Mouse (Mus musculus) lung, embryonic 14.5 days (tissue): Measurements from ENCODE around the gene Ybx1. TPM values are rescaled to one million over a fixed set of nuclear protein-coding genes. Genes with fewer than 3 reads are reported as not detected.

Source experiments
- ATAC-seq: fragments of 200-750 bp; cut with Nextera tagmentation; 2 replicates; pipeline ENCODE4 v1.8.0; 2017; ENCODE audit warnings: mild to moderate bottlenecking, moderate TSS enrichment, moderate library complexity; ENCODE audit not compliant: insufficient read depth
- DNase-seq: peaks from one replicate; pipeline ENCODE4 v3.0.0-alpha.2; 2015
- H3K27ac ChIP-seq: fragments of 300-500 bp; sonication (generic); 2 replicates; pipeline ENCODE4 v1.5.1; 2014; ENCODE audit warnings: low read depth, mild to moderate bottlenecking, moderate library complexity
- H3K27me3 ChIP-seq: fragments of 300-500 bp; sonication (generic); 2 replicates; pipeline ENCODE4 v1.6.1; 2014; ENCODE audit warnings: low read length, control low read depth; ENCODE audit not compliant: insufficient read depth
- H3K36me3 ChIP-seq: fragments of 300-500 bp; sonication (generic); 2 replicates; pipeline ENCODE4 v1.6.1; 2014; ENCODE audit warnings: control low read depth; ENCODE audit not compliant: insufficient read depth
- H3K4me1 ChIP-seq: fragments of 300-500 bp; sonication (generic); 2 replicates; pipeline ENCODE4 v1.6.1; 2014; ENCODE audit warnings: antibody characterized with exemption, control low read depth; ENCODE audit not compliant: insufficient read depth
- H3K4me2 ChIP-seq: fragments of 300-500 bp; sonication (generic); 2 replicates; pipeline ENCODE4 v1.6.1; 2014; ENCODE audit warnings: mild to moderate bottlenecking
- H3K4me3 ChIP-seq: fragments of 300-500 bp; sonication (generic); 2 replicates; pipeline ENCODE4 v1.5.1; 2014; ENCODE audit warnings: low read depth, low read length
- H3K9ac ChIP-seq: fragments of 300-500 bp; sonication (generic); 2 replicates; pipeline ENCODE4 v1.6.1; 2014
- H3K9me3 ChIP-seq: fragments of 300-500 bp; sonication (generic); 2 replicates; pipeline ENCODE4 v1.6.1; 2016; ENCODE audit warnings: low read depth, low read length, control low read depth
- CTCF ChIP-seq: IDR thresholded peaks from 2 replicates; pipeline ENCODE4 v1.5.1; 2016; ENCODE audit warnings: antibody characterized with exemption, low read depth
- WGBS: fragments of 180-500 bp; shearing (Covaris S2); extraction: QIAGEN DNeasy Blood & Tissue Kit; methylation state at CpG from one replicate; pipeline ENCODE4 v1.1.7; 2014; 5-methylcytosine and 5-hydroxymethylcytosine counted together
- polyA plus RNA-seq: library from polyadenylated mRNA; unstranded; fragments of >200 nt; fragmentation: Nextera tagmentation; extraction: Ambion mirVana; gene quantifications from 2 replicates; pipeline ENCODE4 v1.2.1, GENCODE M21; 2014

Gene Ybx1
- polyA plus RNA-seq, 1 experiment from 2014 or later, result 902 TPM

- ATAC-seq (no peak), DNase-seq (no peak)
- no peaks in the 10 kb centered on the region for H3K36me3 ChIP-seq
- H3K27me3 ChIP-seq, result no peaks in the 10 kb centered on the region
- WGBS, result 52% methylated on average over 6 of the region's 6 CpGs
- no peaks in the 10 kb centered on the region for H3K9me3 ChIP-seq
- H3K4me3 ChIP-seq, result no peak overlapping the region
- no peak overlapping the region for H3K27ac ChIP-seq
- no peak overlapping the region for H3K9ac ChIP-seq
- no peak for TF ChIP-seq CTCF
- H3K4me1 ChIP-seq, result no peaks in the 10 kb centered on the region
- no peak overlapping the region for H3K4me2 ChIP-seq
Observed at GRCm38 (mm10) chr4:119257083-119257482, 37.3 kb downstream of the Ybx1 start.

- Histone ChIP-seq H3K27me3 (no peaks in the 10 kb centered on the region), H3K4me2 (no peak within 1 kb of the TSS), H3K9ac (no peak within 1 kb of the TSS), H3K4me3 (no peak within 1 kb of the TSS), H3K9me3 (no peaks in the 10 kb centered on the region), H3K4me1 (no peaks in the 10 kb centered on the region; the same call in 1 of the 2 replicates), H3K36me3 (no peaks in the 10 kb centered on the region), H3K27ac (no peak within 1 kb of the TSS)
- TF ChIP-seq CTCF, result no peak
- ATAC-seq, result no peak
- DNase-seq, result no peak
- 82% methylated on average over 12 of the region's 12 CpGs for WGBS
Observed at GRCm38 (mm10) chr4:119255351-119255750, 39.1 kb downstream of the Ybx1 start, which contains the start of gene Cldn19. Gene Cldn19 (plus strand): TSS chr4:119255414.

GRCm38 (mm10) chr4:119254012-119254618 lies 40.3 kb downstream of the Ybx1 start:
- H3K27ac ChIP-seq, result no peak overlapping the region
- no peak overlapping the region for H3K9ac ChIP-seq
- H3K36me3 ChIP-seq, result no peaks in the 10 kb centered on the region
- no peaks in the 10 kb centered on the region for H3K9me3 ChIP-seq
- DNase-seq, result no peak
- H3K4me3 ChIP-seq, result no peak overlapping the region
- no peaks in the 10 kb centered on the region for H3K27me3 ChIP-seq
- H3K4me1 ChIP-seq, result no peaks in the 10 kb centered on the region; the same call in 1 of the 2 replicates
- 37% methylated on average over 9 of the region's 9 CpGs for WGBS
- no peak overlapping the region for H3K4me2 ChIP-seq
- 0 out of 2 replicates have a peak, but pooled peaks have one; percentile 22 for ATAC-seq
- no peak for TF ChIP-seq CTCF

GRCm38 (mm10) chr4:119252025-119252808 lies 42.2 kb downstream of the Ybx1 start:
- H3K27me3 ChIP-seq, result no peaks in the 10 kb centered on the region
- no peak overlapping the region for H3K4me2 ChIP-seq
- DNase-seq, result no peak
- TF ChIP-seq CTCF, result no peak
- no peak overlapping the region for H3K9ac ChIP-seq
- no peaks in the 10 kb centered on the region; the same call in 1 of the 2 replicates for H3K4me1 ChIP-seq
- WGBS, result 36% methylated on average over 7 of the region's 7 CpGs
- no peak overlapping the region for H3K4me3 ChIP-seq
- H3K9me3 ChIP-seq, result no peaks in the 10 kb centered on the region
- H3K27ac ChIP-seq, result no peak overlapping the region
- peaks cover 12% of the 10 kb centered on the region for H3K36me3 ChIP-seq
- ATAC-seq, result no peak

GRCm38 (mm10) chr4:119248407-119248965 lies 45.9 kb downstream of the Ybx1 start:
- no peak overlapping the region for H3K4me2 ChIP-seq
- TF ChIP-seq CTCF, result no peak
- DNase-seq (peak; percentile 55), ATAC-seq (no peak)
- H3K9ac ChIP-seq, result no peak overlapping the region
- H3K9me3 ChIP-seq, result no peaks in the 10 kb centered on the region
- no peaks in the 10 kb centered on the region; the same call in 1 of the 2 replicates for H3K4me1 ChIP-seq
- peaks cover 28% of the 10 kb centered on the region for H3K36me3 ChIP-seq
- no peak overlapping the region for H3K4me3 ChIP-seq
- no peak overlapping the region; the same call in 1 of the 2 replicates for H3K27ac ChIP-seq
- no peaks in the 10 kb centered on the region for H3K27me3 ChIP-seq
- 71% methylated on average over 11 of the region's 11 CpGs for WGBS

GRCm38 (mm10) chr4:119247462-119248235 lies 46.8 kb downstream of the Ybx1 start:
- no peak overlapping the region for H3K9ac ChIP-seq
- H3K9me3 ChIP-seq, result no peaks in the 10 kb centered on the region
- H3K4me1 ChIP-seq, result no peaks in the 10 kb centered on the region; the same call in 1 of the 2 replicates
- TF ChIP-seq CTCF, result peak; percentile 91
- H3K4me2 ChIP-seq, result no peak overlapping the region
- no peaks in the 10 kb centered on the region for H3K27me3 ChIP-seq
- peak; percentile 83 for DNase-seq
- peaks cover 34% of the 10 kb centered on the region for H3K36me3 ChIP-seq
- WGBS, result 34% methylated on average over 13 of the region's 13 CpGs
- H3K4me3 ChIP-seq, result no peak overlapping the region
- no peak overlapping the region for H3K27ac ChIP-seq
- peak; percentile 45; the same call in 1 of the 2 replicates for ATAC-seq
